Mouse (Mus musculus) C2C12 (cell line): Measurements from ENCODE around the gene Hmgb1.

Source experiments
- CEBPB ChIP-seq: IDR thresholded peaks from one replicate; pipeline ENCODE4 v1.6.1; 2011; ENCODE audit warnings: low read depth, mild to moderate bottlenecking, control low read depth, moderate library complexity
- CTCF ChIP-seq: IDR thresholded peaks from one replicate; pipeline ENCODE4 v1.5.1; 2011; ENCODE audit not compliant: control insufficient read depth, insufficient read depth, insufficient read length
- MAX ChIP-seq: IDR thresholded peaks from one replicate; pipeline ENCODE4 v1.6.1; 2011; ENCODE audit warnings: mild to moderate bottlenecking, control low read depth
- MYOD1 ChIP-seq: IDR thresholded peaks from one replicate; pipeline ENCODE4 v1.6.1; 2011; ENCODE audit warnings: low read depth; ENCODE audit not compliant: control insufficient read depth, insufficient read length

DNA sequence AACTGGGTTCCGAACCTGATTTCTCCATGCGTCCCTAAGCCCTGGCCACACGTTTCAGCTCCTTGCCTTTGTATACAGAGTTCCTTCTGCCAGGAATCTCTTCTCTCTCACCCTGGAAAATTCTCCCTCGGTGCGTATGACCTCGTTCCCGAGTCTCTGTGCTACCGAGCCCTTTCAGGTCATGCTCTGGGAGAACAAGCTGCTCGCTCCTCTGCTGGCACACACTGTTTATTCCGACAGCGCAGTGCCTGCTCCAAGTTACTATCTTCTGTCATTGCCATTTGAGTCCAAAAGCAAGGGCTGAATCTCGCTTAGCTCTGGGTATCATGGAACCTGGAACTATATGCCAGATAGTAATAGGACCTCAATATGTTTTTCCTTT lies 31.5 kb downstream of the Hmgb1 start:
- TF ChIP-seq CTCF: no peak
- no peak for TF ChIP-seq MYOD1
- TF ChIP-seq CEBPB: no peak
- no peak for TF ChIP-seq MAX
